Mouse (Mus musculus) right cerebral cortex, postnatal 36 days (tissue): Measurements from ENCODE around the gene Dyrk3.

Source experiments
- DNase-seq, 2 experiments: peaks; one replicate each; pipeline ENCODE4 v3.0.0; 2022; ENCODE audit warnings: low spot score in 2 of 2, mixed read lengths in 1 of 2

Dyrk3 gene

DNA sequence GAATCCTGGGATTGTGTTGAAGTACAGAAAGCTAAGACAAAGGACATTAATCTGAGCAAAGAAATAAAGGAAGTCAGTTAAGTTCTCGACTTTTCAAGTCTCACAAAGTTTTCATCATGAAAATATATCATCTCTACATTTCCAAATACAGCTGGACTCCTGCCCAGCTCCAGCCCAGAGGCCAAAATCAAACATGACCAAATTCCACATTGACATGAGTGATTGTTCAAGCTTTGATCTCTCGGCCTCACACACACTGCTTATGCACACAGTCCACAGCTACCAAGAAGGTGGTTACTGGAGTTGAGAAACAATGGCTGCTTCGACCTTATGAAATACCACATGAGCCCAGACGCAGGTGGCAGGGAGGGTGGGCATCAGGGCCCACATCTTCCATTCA lies 54.5 kb downstream of the Dyrk3 start:
- no peak for DNase-seq

DNA sequence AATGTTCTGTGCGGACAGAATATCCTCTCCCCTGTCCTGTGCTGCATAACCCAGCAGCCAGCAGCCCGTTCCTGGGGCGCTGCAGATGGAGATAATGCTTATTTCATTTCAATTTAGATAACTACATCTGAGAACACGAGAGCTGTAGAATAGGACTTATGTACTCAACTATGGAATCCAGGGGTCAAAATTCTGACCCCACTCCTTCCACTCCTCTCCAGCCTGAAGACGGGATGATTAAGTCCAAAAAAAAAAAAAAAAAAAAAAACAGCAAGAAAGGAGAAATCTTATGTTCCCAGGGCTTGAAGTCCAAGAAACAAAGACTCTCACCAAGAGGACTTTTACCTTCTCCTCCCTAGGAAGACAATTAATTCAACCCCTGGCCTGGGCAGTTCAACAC lies 55.0 kb downstream of the Dyrk3 start:
- DNase-seq = no peak

DNA sequence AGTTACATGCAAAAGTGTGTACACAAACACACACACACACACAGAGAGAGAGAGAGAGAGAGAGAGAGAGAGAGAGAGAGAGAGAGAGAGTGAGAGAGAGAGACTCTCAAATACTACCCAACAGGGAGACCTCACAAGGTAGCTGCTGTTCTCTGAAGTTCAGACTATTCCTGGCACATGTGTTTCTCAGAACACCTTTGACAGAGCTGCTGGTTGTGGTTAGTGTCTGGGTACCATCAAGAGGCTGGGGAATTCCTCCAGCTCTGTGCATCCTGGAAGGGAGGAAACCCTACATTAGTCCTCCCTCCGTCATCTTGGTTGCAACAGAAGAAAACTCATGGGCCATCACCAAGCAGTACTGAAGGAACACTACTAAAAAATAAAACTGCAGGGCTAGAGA lies 57.5 kb downstream of the Dyrk3 start:
- no peak for DNase-seq

DNA sequence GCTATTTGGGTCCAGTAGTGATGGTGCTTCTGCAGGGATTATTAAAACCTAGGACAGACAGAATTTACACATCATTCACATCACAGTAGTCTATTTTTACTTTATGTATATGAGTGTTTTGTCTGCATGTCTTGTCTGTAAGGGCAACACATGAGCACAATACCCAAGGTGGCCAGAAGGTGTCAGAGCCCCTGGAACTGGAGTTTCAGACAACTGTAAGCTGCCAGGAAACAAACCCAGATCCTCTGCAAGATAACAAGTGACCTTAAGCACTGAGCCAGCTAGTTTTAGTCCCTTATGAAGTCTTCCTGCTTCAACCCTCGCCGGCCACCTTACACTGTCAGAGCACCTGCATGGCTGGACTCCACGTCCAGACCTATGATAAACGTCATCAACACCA lies 58.4 kb downstream of the Dyrk3 start:
- DNase-seq = no peak

DNA sequence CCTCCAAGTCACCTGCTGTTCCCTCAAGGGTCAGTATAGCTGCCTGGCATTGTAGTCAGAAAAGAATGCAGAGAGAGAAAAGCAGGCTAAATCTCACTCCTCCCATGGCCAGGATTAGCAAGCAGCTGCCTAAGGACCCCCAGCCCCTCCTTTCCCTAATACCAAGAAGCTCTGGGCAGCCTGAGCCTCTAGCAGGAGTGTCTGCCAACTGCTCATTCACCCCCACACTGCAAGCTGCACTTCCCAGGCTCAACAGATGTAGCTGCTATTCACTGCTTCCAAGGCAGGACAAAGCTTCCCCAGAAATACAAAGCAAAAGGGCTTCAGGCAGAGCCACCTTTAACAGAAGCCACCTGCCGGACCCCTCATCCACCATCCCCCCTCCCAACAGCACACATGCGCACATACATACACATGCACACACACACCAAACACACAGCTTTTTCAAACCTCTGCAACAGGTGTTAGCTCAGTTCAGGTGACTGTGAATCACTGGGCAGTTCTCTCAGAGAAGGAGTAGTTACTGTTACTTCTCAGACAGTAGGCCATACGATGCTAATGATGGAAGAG lies 59.3 kb downstream of the Dyrk3 start:
- peak; percentile 61 to 79 for DNase-seq
